Mouse (Mus musculus): ENCODE measurements around the gene Olfr569. TPM values are rescaled to one million over a fixed set of nuclear protein-coding genes. Genes with fewer than 3 reads are reported as not detected.

The Olfr569 gene
- not detected in 2 replicates for polyA plus RNA-seq (2015; fragmentation: Nextera tagmentation; extraction: Ambion mirVana)

DNA sequence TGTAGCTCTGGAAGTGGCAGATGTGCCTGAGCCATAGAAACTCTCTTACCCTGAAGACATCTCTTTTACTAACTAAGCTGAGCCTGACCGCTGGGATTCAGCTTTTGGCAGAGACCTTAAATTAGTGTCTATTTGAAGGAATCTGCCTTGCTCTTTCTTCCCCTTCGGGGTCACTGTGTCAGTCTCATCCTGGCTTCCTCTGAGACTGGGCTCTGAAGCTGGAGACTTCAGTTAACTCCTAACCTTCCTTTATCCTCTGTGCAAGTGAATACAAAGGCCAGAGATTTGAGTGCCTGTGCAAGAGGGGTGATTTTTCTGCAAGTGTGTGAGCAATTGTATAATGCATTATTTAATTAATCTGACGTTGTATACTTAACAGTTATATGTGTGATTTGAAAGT lies at the start of gene Olfr569:
Gene Olfr569 (minus strand): TSS at position 101 of the 400 bp plus-strand sequence.
- H3K4me3 ChIP-seq: no peak within 1 kb of the TSS
- no peak within 1 kb of the TSS for H3K4me2 ChIP-seq
- no peak for ATAC-seq
- H3K9ac ChIP-seq: no peak within 1 kb of the TSS
- H3K9me3 ChIP-seq (replicated peaks): no peaks in the 10 kb centered on the region
- H3K4me1 ChIP-seq: no peaks in the 10 kb centered on the region
- H3K36me3 ChIP-seq (ENCODE audit: poor library complexity, severe bottlenecking): no peaks in the 10 kb centered on the region
- H3K27ac ChIP-seq: no peak within 1 kb of the TSS
- WGBS: 74% methylated on average over 3 of the region's 3 CpGs
- H3K27me3 ChIP-seq: no peaks in the 10 kb centered on the region

GRCm38 (mm10) chr7:102927105-102927504 lies 36.4 kb upstream of the Olfr569 start:
- no peaks in the 10 kb centered on the region for H3K9me3 ChIP-seq (replicated peaks)
- no peaks in the 10 kb centered on the region for H3K27me3 ChIP-seq
- no peaks in the 10 kb centered on the region for H3K36me3 ChIP-seq (ENCODE audit: poor library complexity, severe bottlenecking)
- 77% methylated on average over 3 of the region's 3 CpGs for WGBS
- H3K4me3 ChIP-seq: no peak overlapping the region
- no peak for ATAC-seq
- no peak overlapping the region for H3K27ac ChIP-seq
- H3K4me1 ChIP-seq: no peaks in the 10 kb centered on the region
- no peak overlapping the region for H3K9ac ChIP-seq
- no peak overlapping the region for H3K4me2 ChIP-seq

- Histone ChIP-seq H3K4me2 (no peak within 1 kb of the TSS), H3K9ac (no peak within 1 kb of the TSS), H3K27me3 (no peaks in the 10 kb centered on the region), H3K36me3 (ENCODE audit: poor library complexity, severe bottlenecking) (no peaks in the 10 kb centered on the region), H3K9me3 (replicated peaks) (no peaks in the 10 kb centered on the region), H3K4me1 (no peaks in the 10 kb centered on the region), H3K27ac (no peak within 1 kb of the TSS), H3K4me3 (no peak within 1 kb of the TSS)
- WGBS: 72% methylated on average over 1 of the region's 1 CpGs
- ATAC-seq: no peak
Observed at GRCm38 (mm10) chr7:102924109-102924508, 33.4 kb upstream of the Olfr569 start, which contains the start of gene Olfr572. Gene Olfr572 (plus strand): TSS chr7:102924409.

GRCm38 (mm10) chr7:102919632-102920031 lies 28.9 kb upstream of the Olfr569 start:
- H3K4me1 ChIP-seq: no peaks in the 10 kb centered on the region
- ATAC-seq: peak; percentile 81
- no peaks in the 10 kb centered on the region for H3K9me3 ChIP-seq (replicated peaks)
- H3K27ac ChIP-seq: no peak overlapping the region
- 18% methylated on average over 1 of the region's 1 CpGs for WGBS
- no peak overlapping the region for H3K4me3 ChIP-seq
- no peak overlapping the region for H3K9ac ChIP-seq
- H3K36me3 ChIP-seq (ENCODE audit: poor library complexity, severe bottlenecking): no peaks in the 10 kb centered on the region
- H3K27me3 ChIP-seq: no peaks in the 10 kb centered on the region
- H3K4me2 ChIP-seq: no peak overlapping the region

- H3K4me2 ChIP-seq: no peak within 1 kb of the TSS
- WGBS: 55% methylated on average over 4 of the region's 4 CpGs
- no peak for ATAC-seq
Observed at GRCm38 (mm10) chr7:102917032-102917875, 26.6 kb upstream of the Olfr569 start, which contains the start of gene Olfr571. Gene Olfr571 (minus strand): TSS chr7:102917536.

GRCm38 (mm10) chr7:102916405-102916804 lies 25.7 kb upstream of the Olfr569 start:
- H3K27me3 ChIP-seq: no peaks in the 10 kb centered on the region
- 77% methylated on average over 5 of the region's 5 CpGs for WGBS
- no peaks in the 10 kb centered on the region for H3K36me3 ChIP-seq (ENCODE audit: poor library complexity, severe bottlenecking)
- H3K4me1 ChIP-seq: no peaks in the 10 kb centered on the region
- no peak overlapping the region for H3K4me3 ChIP-seq
- no peak overlapping the region for H3K4me2 ChIP-seq
- H3K9ac ChIP-seq: no peak overlapping the region
- no peaks in the 10 kb centered on the region for H3K9me3 ChIP-seq (replicated peaks)
- no peak overlapping the region for H3K27ac ChIP-seq
- no peak for ATAC-seq

More at GRCm38 (mm10) chr7:102917032-102917875, 26.6 kb upstream of the Olfr569 start, which contains the start of gene Olfr571:
- H3K9ac ChIP-seq: no peak within 1 kb of the TSS
- H3K27ac ChIP-seq: no peak within 1 kb of the TSS
- no peaks in the 10 kb centered on the region for H3K9me3 ChIP-seq (replicated peaks)
- H3K27me3 ChIP-seq: no peaks in the 10 kb centered on the region
- H3K4me1 ChIP-seq: no peaks in the 10 kb centered on the region
- no peak within 1 kb of the TSS for H3K4me3 ChIP-seq
- no peaks in the 10 kb centered on the region for H3K36me3 ChIP-seq (ENCODE audit: poor library complexity, severe bottlenecking)

DNA sequence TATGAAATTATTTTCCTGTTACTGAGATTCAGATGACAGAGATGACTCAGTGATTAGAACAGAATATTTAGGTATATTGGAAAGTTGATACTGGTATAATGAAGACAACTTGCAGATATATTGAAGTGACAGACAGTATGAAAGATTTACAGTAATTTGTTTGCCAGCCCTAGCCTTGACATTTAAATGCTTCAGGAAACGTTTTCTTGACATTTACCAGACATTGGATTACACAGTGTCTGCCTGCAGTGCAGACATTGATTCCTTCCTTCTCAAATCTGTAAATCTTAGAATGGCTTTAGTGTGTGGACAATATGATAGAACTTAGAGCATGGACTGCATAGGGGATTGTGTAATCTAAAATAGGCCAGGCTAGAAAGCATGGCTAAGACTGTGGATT lies 24.6 kb upstream of the Olfr569 start:
- H3K4me1 ChIP-seq: no peaks in the 10 kb centered on the region
- no peaks in the 10 kb centered on the region for H3K36me3 ChIP-seq (ENCODE audit: poor library complexity, severe bottlenecking)
- no peaks in the 10 kb centered on the region for H3K27me3 ChIP-seq
- H3K9ac ChIP-seq: no peak overlapping the region
- H3K27ac ChIP-seq: no peak overlapping the region
- H3K4me2 ChIP-seq: no peak overlapping the region
- no peaks in the 10 kb centered on the region for H3K9me3 ChIP-seq (replicated peaks)
- 64% methylated on average over 1 of the region's 1 CpGs for WGBS
- no peak for ATAC-seq
- no peak overlapping the region for H3K4me3 ChIP-seq

- Histone ChIP-seq H3K27ac (no peak within 1 kb of the TSS), H3K9me3 (replicated peaks) (no peaks in the 10 kb centered on the region), H3K9ac (no peak within 1 kb of the TSS), H3K4me3 (no peak within 1 kb of the TSS), H3K4me1 (no peaks in the 10 kb centered on the region), H3K36me3 (ENCODE audit: poor library complexity, severe bottlenecking) (no peaks in the 10 kb centered on the region), H3K4me2 (no peak within 1 kb of the TSS), H3K27me3 (no peaks in the 10 kb centered on the region)
- no peak for ATAC-seq
Observed at GRCm38 (mm10) chr7:102876822-102877221, 13.9 kb downstream of the Olfr569 start, which contains the start of gene Olfr568. Gene Olfr568 (plus strand): TSS chr7:102877122.

GRCm38 (mm10) chr7:102858665-102859064 lies 32.0 kb downstream of the Olfr569 start, which contains the start of gene Olfr566:
Gene Olfr566 (minus strand): TSS chr7:102858765.
- H3K4me3 ChIP-seq: no peak within 1 kb of the TSS
- no peaks in the 10 kb centered on the region for H3K4me1 ChIP-seq
- no peaks in the 10 kb centered on the region for H3K36me3 ChIP-seq (ENCODE audit: poor library complexity, severe bottlenecking)
- H3K9me3 ChIP-seq (replicated peaks): no peaks in the 10 kb centered on the region
- no peak within 1 kb of the TSS for H3K4me2 ChIP-seq
- ATAC-seq: no peak
- no peaks in the 10 kb centered on the region for H3K27me3 ChIP-seq
- 93% methylated on average over 1 of the region's 1 CpGs for WGBS
- no peak within 1 kb of the TSS for H3K27ac ChIP-seq
- H3K9ac ChIP-seq: no peak within 1 kb of the TSS

GRCm38 (mm10) chr7:102855807-102856206 lies 34.9 kb downstream of the Olfr569 start:
- Histone ChIP-seq H3K27me3 (no peaks in the 10 kb centered on the region), H3K9ac (no peak overlapping the region), H3K36me3 (ENCODE audit: poor library complexity, severe bottlenecking) (no peaks in the 10 kb centered on the region), H3K4me2 (no peak overlapping the region), H3K27ac (no peak overlapping the region), H3K4me1 (no peaks in the 10 kb centered on the region), H3K9me3 (replicated peaks) (no peaks in the 10 kb centered on the region), H3K4me3 (no peak overlapping the region)
- ATAC-seq: no peak
